Mouse (Mus musculus): ENCODE results near the gene Aspscr1. TPM values are rescaled to one million over a fixed set of nuclear protein-coding genes. Genes with fewer than 3 reads are reported as not detected.

The Aspscr1 gene
- total RNA-seq, 2 experiments from 2014 or later = 79.1 TPM

- no peak for DNase-seq
- intact Hi-C loops (cut with DNase I) = no loop called here
These were observed 38.0 kb upstream of the Aspscr1 start for GRCm38 (mm10) chr11:120634810-120635209.

DNA sequence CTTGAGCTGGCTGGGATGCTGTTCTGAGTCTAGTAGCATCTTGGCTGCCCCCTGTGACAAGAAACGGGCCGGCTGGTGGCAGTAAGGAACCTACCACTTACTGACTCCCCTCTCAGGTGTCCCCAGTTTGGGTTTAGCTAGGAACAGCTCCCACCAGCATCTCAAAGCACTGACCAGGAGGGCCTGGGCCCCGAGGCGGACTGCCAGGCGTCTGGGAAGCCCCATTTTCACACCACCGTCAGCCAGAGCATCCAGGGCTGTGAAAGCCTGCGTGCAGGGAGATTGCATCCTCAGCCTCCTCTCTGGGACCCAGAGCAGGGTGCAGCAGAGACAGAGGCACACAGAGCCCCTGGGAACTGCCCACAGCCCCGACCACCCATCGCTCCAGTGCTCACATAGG is 31.5 kb upstream of the Aspscr1 start:
- intact Hi-C loops (cut with DNase I) = no loop called here
- DNase-seq = no peak

- no peak for DNase-seq
- intact Hi-C loops (cut with DNase I) = no loop called here
These were observed 30.9 kb upstream of the Aspscr1 start for GRCm38 (mm10) chr11:120641869-120642268.

GRCm38 (mm10) chr11:120642939-120643600 is 29.7 kb upstream of the Aspscr1 start:
- intact Hi-C loops (cut with DNase I) = no loop called here
- DNase-seq = no peak

DNA sequence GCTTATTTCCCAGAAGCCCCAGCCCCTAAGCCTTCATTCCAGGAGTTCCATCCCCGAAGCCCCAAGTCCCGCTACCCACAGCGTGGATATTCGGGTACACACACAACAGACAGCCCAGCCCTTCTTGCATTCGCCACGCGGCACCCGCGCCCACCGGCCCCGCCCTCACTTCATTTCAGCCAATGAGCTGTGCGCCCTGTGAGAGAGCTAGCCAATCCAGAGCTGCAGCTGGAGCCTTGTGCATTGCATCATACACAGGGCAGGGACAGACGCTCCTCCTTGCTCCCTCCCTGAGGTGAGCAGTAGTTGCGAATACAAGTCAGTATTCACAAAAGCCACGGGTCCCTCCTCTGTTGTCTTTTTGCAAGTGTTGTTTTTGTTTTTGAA is 29.2 kb upstream of the Aspscr1 start, which contains the start of gene Pycr1:
Pycr1 (minus strand) TSS at position 169 of the 387 bp plus-strand sequence.
- intact Hi-C loops (cut with DNase I) = no loop called here
- peak; percentile 94 for DNase-seq

- DNase-seq = no peak
- intact Hi-C loops (cut with DNase I) = no loop called here
These were observed 25.5 kb upstream of the Aspscr1 start for GRCm38 (mm10) chr11:120647047-120647830.

- no peak for DNase-seq
- intact Hi-C loops (cut with DNase I) = no loop called here
These were observed 24.7 kb upstream of the Aspscr1 start, which contains the start of gene Myadml2 for GRCm38 (mm10) chr11:120648001-120648476. Myadml2 (minus strand) TSS chr11:120648158.

GRCm38 (mm10) chr11:120651872-120652271 is 20.9 kb upstream of the Aspscr1 start:
- intact Hi-C loops (cut with DNase I) = no loop called here
- no peak for DNase-seq

DNA sequence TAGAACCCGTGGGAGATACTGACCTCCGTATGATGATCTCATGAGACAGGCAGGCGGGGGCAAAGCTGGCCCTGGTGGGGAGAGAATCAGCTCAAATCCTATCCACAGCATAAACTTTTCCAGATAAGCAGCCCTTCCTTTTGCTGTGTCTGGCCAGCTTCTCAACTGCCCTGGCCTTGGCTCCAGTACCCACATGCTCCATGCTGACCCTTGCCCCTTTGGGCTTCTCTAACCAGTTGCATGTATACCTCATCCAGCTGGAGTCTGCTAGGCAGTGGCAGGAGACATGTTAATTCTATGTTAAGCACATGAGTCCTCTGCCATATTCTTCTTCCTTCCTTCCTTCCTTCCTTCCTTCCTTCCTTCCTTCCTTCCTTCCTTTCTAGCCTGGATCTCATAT is 18.0 kb upstream of the Aspscr1 start:
- no peak for DNase-seq
- intact Hi-C loops (cut with DNase I) = no loop called here

GRCm38 (mm10) chr11:120657301-120657700 is 15.5 kb upstream of the Aspscr1 start:
- DNase-seq = no peak
- intact Hi-C loops (cut with DNase I) = no loop called here

GRCm38 (mm10) chr11:120658876-120659410 is 13.8 kb upstream of the Aspscr1 start:
- intact Hi-C loops (cut with DNase I) = no loop called here
- DNase-seq = peak; percentile 77

DNA sequence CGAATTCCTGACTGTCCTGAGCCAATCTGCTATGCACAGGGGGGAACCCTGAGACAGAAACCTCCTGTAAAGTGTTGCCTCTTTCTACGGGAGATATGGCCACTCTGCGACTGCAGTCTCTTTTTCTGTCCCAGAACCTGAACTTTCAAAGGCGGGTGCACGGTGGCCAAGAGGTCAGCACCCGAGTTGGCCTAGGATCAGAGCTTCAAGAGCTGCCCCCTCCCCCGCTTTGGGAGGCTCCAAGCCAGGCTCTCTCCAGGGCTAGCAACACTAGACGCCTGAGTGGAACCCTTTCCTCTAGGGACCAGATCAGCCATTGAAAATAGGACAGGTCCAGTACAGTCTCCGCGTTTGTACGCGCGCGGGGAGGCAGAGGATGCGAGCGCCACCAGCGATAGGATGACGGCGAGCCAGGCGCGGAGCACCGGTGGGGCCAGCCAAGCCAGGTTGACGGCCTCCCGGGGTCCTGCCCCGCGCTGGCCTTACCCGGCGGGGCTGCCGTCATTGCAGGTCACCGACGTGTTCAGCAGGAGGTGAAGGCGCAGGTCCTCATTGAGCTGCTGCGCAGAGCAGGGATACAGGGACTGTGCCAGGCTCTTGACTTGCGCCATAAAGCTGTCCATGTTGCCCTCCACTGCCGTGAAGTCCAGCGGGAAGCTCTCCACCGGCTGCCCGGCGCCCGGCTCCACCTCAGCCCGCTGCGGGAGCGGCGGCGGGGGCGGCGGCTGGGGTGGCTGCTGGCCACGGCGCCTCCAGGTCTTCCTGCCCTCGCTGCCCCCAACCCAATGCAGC is 13.1 kb upstream of the Aspscr1 start:
- intact Hi-C loops (cut with DNase I) = loop anchor here (5.0 kb wide), 1 partner anchor 53 kb away; the partner anchor contains the start of genes Cenpx and Lrrc45
- DNase-seq = no peak

DNA sequence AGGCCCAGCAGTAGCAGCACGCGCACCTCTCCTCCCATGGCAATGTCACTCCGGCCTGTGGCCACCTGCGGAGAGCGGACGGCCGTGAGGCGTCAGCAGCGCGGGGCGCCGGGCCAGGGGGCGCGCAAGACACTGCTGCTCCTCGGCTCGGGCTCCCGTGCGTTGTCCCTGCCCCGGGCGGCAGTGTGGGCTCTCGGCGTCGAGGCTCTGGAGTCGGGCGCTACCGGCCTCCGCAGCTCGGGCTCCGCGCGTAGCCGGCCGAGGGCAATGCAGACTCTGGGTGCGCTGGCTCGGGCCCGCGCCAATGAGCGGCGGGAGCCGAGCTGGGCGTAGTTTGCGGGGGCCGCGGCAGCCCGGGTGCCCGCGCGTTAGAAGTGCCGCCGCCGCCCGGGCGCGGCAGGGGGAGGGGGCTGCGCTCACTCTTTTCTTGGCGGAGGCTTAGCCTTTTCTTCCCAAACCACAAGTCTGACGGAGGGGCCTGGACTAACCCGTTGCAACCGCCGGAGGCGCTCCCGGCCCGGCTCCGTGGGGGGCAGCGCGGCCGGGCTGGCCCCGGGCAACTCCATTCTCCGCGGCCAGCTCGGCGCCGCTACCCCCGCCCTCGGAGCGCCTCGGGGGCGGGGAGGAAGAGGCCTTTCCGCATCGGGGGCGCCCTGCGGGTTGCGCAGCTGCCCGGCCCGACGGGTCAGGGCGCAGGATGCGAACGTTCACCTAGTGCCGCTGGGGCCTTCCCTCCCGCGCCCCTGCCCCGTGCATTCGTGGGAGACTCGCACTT is 12.3 kb upstream of the Aspscr1 start:
- peak; percentile 47 for DNase-seq
- intact Hi-C loops (cut with DNase I) = loop anchor here (5.0 kb wide), 1 partner anchor 52 kb away; the partner anchor contains the start of genes Cenpx and Lrrc45

DNA sequence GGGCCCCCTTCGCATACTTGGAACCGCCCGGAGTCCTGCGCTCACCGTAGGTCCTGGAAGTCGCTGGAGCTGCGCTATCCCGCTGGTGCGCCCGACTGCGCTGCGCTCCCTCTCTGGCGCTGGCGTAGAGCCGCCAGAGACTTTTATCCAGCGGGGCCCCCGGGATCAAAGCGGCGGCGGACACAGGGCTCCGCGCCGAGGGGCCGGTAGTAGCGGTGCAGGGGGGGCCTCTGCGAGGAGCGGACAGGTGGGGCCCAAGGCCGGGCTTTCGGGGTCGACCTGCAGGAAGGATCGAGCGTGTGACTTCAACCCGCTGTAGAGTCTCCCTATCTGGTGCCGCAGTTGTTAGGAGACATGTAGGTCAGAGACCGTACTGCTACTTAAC is 11.7 kb upstream of the Aspscr1 start, which contains the start of gene Notum:
Notum (minus strand) TSS at position 100 of the 385 bp plus-strand sequence.
- DNase-seq = no peak
- intact Hi-C loops (cut with DNase I) = loop anchor here (5.0 kb wide), 1 partner anchor 51 kb away; the partner anchor contains the start of genes Cenpx and Lrrc45

DNA sequence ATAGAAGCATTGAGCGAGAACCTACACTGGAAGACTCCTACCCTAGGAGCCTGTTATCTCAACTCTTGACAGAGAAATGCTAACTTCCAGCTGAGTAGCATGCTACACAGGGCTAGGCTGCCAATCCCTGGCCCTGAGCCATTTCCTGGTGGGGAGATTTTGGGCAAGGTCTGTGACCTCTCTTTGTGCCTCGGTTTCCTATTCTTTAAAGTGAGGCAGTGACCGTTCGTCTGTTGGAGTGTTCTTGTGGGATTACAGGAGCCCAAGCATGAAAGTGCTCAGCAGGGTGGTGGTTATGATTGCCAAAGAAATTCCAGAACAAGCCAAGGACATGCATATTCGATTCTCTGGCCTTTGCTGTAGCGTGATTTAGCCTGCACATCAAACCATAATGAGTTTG is 10.0 kb upstream of the Aspscr1 start:
- intact Hi-C loops (cut with DNase I) = loop anchor here (5.0 kb wide), 1 partner anchor 50 kb away; the partner anchor contains the start of genes Cenpx and Lrrc45
- peak; percentile 42 for DNase-seq

DNA sequence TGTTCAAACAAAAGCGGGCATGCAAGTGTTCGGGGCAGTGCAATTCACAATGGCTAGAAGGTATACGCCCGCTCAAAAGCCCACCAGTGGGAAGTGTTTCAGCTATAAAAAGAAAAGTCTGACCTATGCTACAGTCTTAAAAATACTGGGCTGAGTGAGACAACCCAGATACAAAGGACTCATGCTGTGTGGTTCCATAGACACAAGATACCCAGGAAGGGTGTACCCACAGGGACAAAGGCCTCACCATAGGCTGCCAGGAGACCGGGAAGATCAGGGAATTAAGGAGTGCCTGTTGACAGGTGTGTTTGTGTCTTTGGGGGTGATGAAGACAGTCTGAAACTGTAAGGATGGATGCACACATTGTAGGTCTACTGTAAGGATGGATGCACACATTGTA is 9.1 kb upstream of the Aspscr1 start:
- no peak for DNase-seq
- intact Hi-C loops (cut with DNase I) = loop anchor here (5.0 kb wide), 1 partner anchor 49 kb away; the partner anchor contains the start of genes Cenpx and Lrrc45

DNA sequence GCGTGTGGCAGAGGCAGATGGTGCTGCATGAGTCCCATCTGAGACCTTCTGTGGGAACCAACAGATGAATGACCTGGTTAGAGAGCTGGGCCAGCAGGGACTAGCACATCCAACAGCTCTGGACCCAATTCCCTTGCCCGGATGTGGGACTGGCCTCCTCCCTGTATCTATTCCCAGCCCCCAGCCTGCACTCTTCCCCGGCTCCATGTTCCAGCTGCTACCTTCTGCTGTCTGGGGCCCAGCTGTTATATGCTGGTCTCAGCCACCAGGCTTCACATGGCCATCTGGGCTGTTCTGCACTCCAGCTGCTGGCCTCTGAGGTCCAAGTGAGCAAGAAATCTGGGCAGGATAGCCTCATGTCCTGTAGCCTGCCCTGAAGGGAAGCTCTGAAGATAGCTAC is 7.4 kb upstream of the Aspscr1 start:
- intact Hi-C loops (cut with DNase I) = no loop called here
- DNase-seq = no peak

DNA sequence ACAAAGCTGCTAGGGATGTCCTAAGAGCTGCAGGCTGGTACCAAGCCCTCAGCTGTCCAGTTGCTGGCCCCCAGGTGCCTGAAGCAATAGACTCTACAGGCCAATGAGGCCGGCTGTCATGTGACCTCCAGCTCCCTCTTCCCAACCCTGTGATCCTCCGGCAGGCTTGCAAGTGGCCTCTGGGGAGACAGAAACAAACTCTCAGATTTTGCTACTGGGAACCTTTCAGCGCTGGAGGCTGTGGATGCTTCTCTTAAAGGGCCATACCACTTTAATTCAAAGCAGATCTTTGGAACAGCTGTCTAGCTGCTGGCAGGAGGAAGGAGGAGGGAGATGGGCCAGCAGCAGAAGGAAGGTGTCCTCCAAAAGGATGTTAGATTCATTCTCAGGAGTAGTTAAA is 6.2 kb upstream of the Aspscr1 start:
- intact Hi-C loops (cut with DNase I) = no loop called here
- no peak for DNase-seq

GRCm38 (mm10) chr11:120673594-120674122 is 885 bp downstream of the Aspscr1 start:
- intact Hi-C loops (cut with DNase I) = no loop called here
- no peak for DNase-seq
